Mouse (Mus musculus) embryonic facial prominence, embryonic 15.5 days (tissue): ENCODE measurements at regions not wholly inside any gene's neighbourhood (a gene's known extent, or its start where the extent isn't known, plus 50 kb on each side); places are given as distances from the start of the nearest gene placed in this dataset.

Source experiments
- ATAC-seq: fragments of 200-750 bp; cut with Nextera tagmentation; 2 replicates; pipeline ENCODE4 v1.8.0; 2017; ENCODE audit warnings: low read depth, moderate TSS enrichment; ENCODE audit not compliant: insufficient number of reproducible peaks, low FRiP score, low TSS enrichment
- H3K27ac ChIP-seq: fragments of 300-500 bp; sonication (generic); replicated peaks from 2 replicates; pipeline ENCODE4 v1.5.1; 2015; ENCODE audit warnings: mild to moderate bottlenecking, inconsistent platforms
- H3K27me3 ChIP-seq: fragments of 300-500 bp; sonication (generic); 2 replicates; pipeline ENCODE4 v1.6.1; 2015; ENCODE audit warnings: inconsistent platforms
- H3K36me3 ChIP-seq: fragments of 300-500 bp; sonication (generic); 2 replicates; pipeline ENCODE4 v1.6.1; 2015; ENCODE audit warnings: mild to moderate bottlenecking, inconsistent platforms
- H3K4me1 ChIP-seq: fragments of 300-500 bp; sonication (generic); 2 replicates; pipeline ENCODE4 v1.6.1; 2015; ENCODE audit warnings: inconsistent platforms
- H3K4me2 ChIP-seq: fragments of 300-500 bp; sonication (generic); replicated peaks from 2 replicates; pipeline ENCODE4 v1.6.1; 2015; ENCODE audit warnings: mild to moderate bottlenecking, inconsistent platforms
- H3K4me3 ChIP-seq: fragments of 300-500 bp; sonication (generic); replicated peaks from 2 replicates; pipeline ENCODE4 v1.5.1; 2015; ENCODE audit warnings: mild to moderate bottlenecking, inconsistent platforms
- H3K9ac ChIP-seq: fragments of 300-500 bp; sonication (generic); 2 replicates; pipeline ENCODE4 v1.6.1; 2015; ENCODE audit warnings: inconsistent platforms
- H3K9me3 ChIP-seq: fragments of 300-500 bp; sonication (generic); replicated peaks from 2 replicates; pipeline ENCODE4 v1.6.1; 2016; ENCODE audit warnings: inconsistent platforms
- WGBS: fragments of 180-500 bp; shearing (Covaris S2); methylation state at CpG from one replicate; pipeline ENCODE4 v1.1.7; 2015; 5-methylcytosine and 5-hydroxymethylcytosine counted together

- Histone ChIP-seq H3K4me1 (no peaks in the 10 kb centered on the region), H3K4me2 (no peak overlapping the region), H3K27ac (no peak overlapping the region), H3K27me3 (no peaks in the 10 kb centered on the region), H3K9ac (no peak overlapping the region), H3K9me3 (no peaks in the 10 kb centered on the region), H3K4me3 (no peak overlapping the region), H3K36me3 (no peaks in the 10 kb centered on the region)
- 78% methylated on average over 6 of the region's 6 CpGs for WGBS
- no peak for ATAC-seq
Measured at GRCm38 (mm10) chr7:119236343-119236742, 51.9 kb upstream of the Gpr139 start.
